Mouse (Mus musculus): ENCODE results near the gene Cacng8. TPM values are rescaled to one million over a fixed set of nuclear protein-coding genes. Genes with fewer than 3 reads are reported as not detected.

Cacng8 gene
- polyA plus RNA-seq, 1 experiment from 2014 or later: 7.0 TPM

GRCm38 (mm10) chr7:3360678-3361077 is 29.8 kb upstream of the Cacng8 start:
- Histone ChIP-seq H3K4me2 (ENCODE audit: low read depth, severe bottlenecking) (no peak overlapping the region), H3K9ac (ENCODE audit: low read length) (no peak overlapping the region), H3K4me3 (ENCODE audit: low read depth, low read length) (no peak overlapping the region), H3K27ac (replicated peaks; ENCODE audit: low read depth, low read length) (no peak overlapping the region), H3K36me3 (ENCODE audit: control insufficient read depth, insufficient read depth, low read length) (peaks cover 3% of the 10 kb centered on the region), H3K4me1 (ENCODE audit: control insufficient read depth, insufficient read depth, low read length) (no peaks in the 10 kb centered on the region), H3K27me3 (ENCODE audit: control insufficient read depth, insufficient read depth, low read length) (peaks cover 4% of the 10 kb centered on the region; the same call in 1 of the 2 replicates), H3K9me3 (ENCODE audit: control insufficient read depth, low read length) (no peaks in the 10 kb centered on the region)
- DNase-seq (ENCODE audit: low spot score) (no peak), ATAC-seq (ENCODE audit: insufficient number of reproducible peaks, low FRiP score, low TSS enrichment, low read depth) (no peak)
- 96% methylated on average over 1 of the region's 1 CpGs for WGBS

- no peak overlapping the region for H3K4me3 ChIP-seq (ENCODE audit: low read depth, low read length)
- no peaks in the 10 kb centered on the region for H3K9me3 ChIP-seq (ENCODE audit: control insufficient read depth, low read length)
- no peak overlapping the region for H3K4me2 ChIP-seq (ENCODE audit: low read depth, severe bottlenecking)
- WGBS: 28% methylated on average over 11 of the region's 11 CpGs
- H3K36me3 ChIP-seq (ENCODE audit: control insufficient read depth, insufficient read depth, low read length): peaks cover 4% of the 10 kb centered on the region; the same call in 1 of the 2 replicates
- ATAC-seq (ENCODE audit: insufficient number of reproducible peaks, low FRiP score, low TSS enrichment, low read depth) (no peak), DNase-seq (ENCODE audit: low spot score) (no peak)
- no peak overlapping the region for H3K27ac ChIP-seq (replicated peaks; ENCODE audit: low read depth, low read length)
- peaks cover 19% of the 10 kb centered on the region for H3K27me3 ChIP-seq (ENCODE audit: control insufficient read depth, insufficient read depth, low read length)
- no peaks in the 10 kb centered on the region for H3K4me1 ChIP-seq (ENCODE audit: control insufficient read depth, insufficient read depth, low read length)
- H3K9ac ChIP-seq (ENCODE audit: low read length): no peak overlapping the region
Observed at GRCm38 (mm10) chr7:3365547-3366279, 24.8 kb upstream of the Cacng8 start.

- DNase-seq (ENCODE audit: low spot score) (no peak), ATAC-seq (ENCODE audit: insufficient number of reproducible peaks, low FRiP score, low TSS enrichment, low read depth) (no peak)
- Histone ChIP-seq H3K4me1 (ENCODE audit: control insufficient read depth, insufficient read depth, low read length) (no peaks in the 10 kb centered on the region), H3K9me3 (ENCODE audit: control insufficient read depth, low read length) (no peaks in the 10 kb centered on the region), H3K27me3 (ENCODE audit: control insufficient read depth, insufficient read depth, low read length) (peaks cover 19% of the 10 kb centered on the region), H3K27ac (replicated peaks; ENCODE audit: low read depth, low read length) (no peak overlapping the region), H3K9ac (ENCODE audit: low read length) (no peak overlapping the region), H3K36me3 (ENCODE audit: control insufficient read depth, insufficient read depth, low read length) (peaks cover 2% of the 10 kb centered on the region; the same call in 1 of the 2 replicates), H3K4me2 (ENCODE audit: low read depth, severe bottlenecking) (no peak overlapping the region; the same call in 1 of the 2 replicates), H3K4me3 (ENCODE audit: low read depth, low read length) (no peak overlapping the region)
- WGBS: 9% methylated on average over 41 of the region's 42 CpGs
Observed at GRCm38 (mm10) chr7:3366705-3367516, 23.6 kb upstream of the Cacng8 start.

- no peak overlapping the region for H3K4me3 ChIP-seq (ENCODE audit: low read depth, low read length)
Observed at GRCm38 (mm10) chr7:3367569-3367968, 22.9 kb upstream of the Cacng8 start.

GRCm38 (mm10) chr7:3368311-3368710 is 22.2 kb upstream of the Cacng8 start:
- no peak overlapping the region for H3K9ac ChIP-seq (ENCODE audit: low read length)
- 19% methylated on average over 12 of the region's 12 CpGs for WGBS
- DNase-seq (ENCODE audit: low spot score) (no peak), ATAC-seq (ENCODE audit: insufficient number of reproducible peaks, low FRiP score, low TSS enrichment, low read depth) (0 out of 2 replicates have a peak, but pooled peaks have one; percentile 5)
- H3K4me2 ChIP-seq (ENCODE audit: low read depth, severe bottlenecking): no peak overlapping the region
- 0 out of 2 replicates have a peak, but pooled peaks cover 2% of the 10 kb centered on the region for H3K36me3 ChIP-seq (ENCODE audit: control insufficient read depth, insufficient read depth, low read length)
- peaks cover 19% of the 10 kb centered on the region for H3K27me3 ChIP-seq (ENCODE audit: control insufficient read depth, insufficient read depth, low read length)
- no peak overlapping the region for H3K27ac ChIP-seq (replicated peaks; ENCODE audit: low read depth, low read length)
- no peaks in the 10 kb centered on the region for H3K4me1 ChIP-seq (ENCODE audit: control insufficient read depth, insufficient read depth, low read length)
- no peak overlapping the region for H3K4me3 ChIP-seq (ENCODE audit: low read depth, low read length)
- no peaks in the 10 kb centered on the region for H3K9me3 ChIP-seq (ENCODE audit: control insufficient read depth, low read length)

More at GRCm38 (mm10) chr7:3367569-3367968, 22.9 kb upstream of the Cacng8 start:
- H3K4me2 ChIP-seq (ENCODE audit: low read depth, severe bottlenecking): peak overlapping the region; percentile 3
- H3K9ac ChIP-seq (ENCODE audit: low read length): no peak overlapping the region
- peaks cover 19% of the 10 kb centered on the region for H3K27me3 ChIP-seq (ENCODE audit: control insufficient read depth, insufficient read depth, low read length)
- H3K9me3 ChIP-seq (ENCODE audit: control insufficient read depth, low read length): no peaks in the 10 kb centered on the region
- no peak overlapping the region for H3K27ac ChIP-seq (replicated peaks; ENCODE audit: low read depth, low read length)
- DNase-seq (ENCODE audit: low spot score) (no peak), ATAC-seq (ENCODE audit: insufficient number of reproducible peaks, low FRiP score, low TSS enrichment, low read depth) (no peak)
- WGBS: 7% methylated on average over 11 of the region's 11 CpGs
- no peaks in the 10 kb centered on the region for H3K4me1 ChIP-seq (ENCODE audit: control insufficient read depth, insufficient read depth, low read length)
- 0 out of 2 replicates have a peak, but pooled peaks cover 2% of the 10 kb centered on the region for H3K36me3 ChIP-seq (ENCODE audit: control insufficient read depth, insufficient read depth, low read length)

- ATAC-seq (ENCODE audit: insufficient number of reproducible peaks, low FRiP score, low TSS enrichment, low read depth): no peak
- Histone ChIP-seq H3K9ac (ENCODE audit: low read length) (no peak overlapping the region), H3K36me3 (ENCODE audit: control insufficient read depth, insufficient read depth, low read length) (0 out of 2 replicates have a peak, but pooled peaks cover 2% of the 10 kb centered on the region), H3K4me1 (ENCODE audit: control insufficient read depth, insufficient read depth, low read length) (no peaks in the 10 kb centered on the region), H3K4me3 (ENCODE audit: low read depth, low read length) (no peak overlapping the region), H3K27me3 (ENCODE audit: control insufficient read depth, insufficient read depth, low read length) (peaks cover 19% of the 10 kb centered on the region), H3K4me2 (ENCODE audit: low read depth, severe bottlenecking) (no peak overlapping the region), H3K9me3 (ENCODE audit: control insufficient read depth, low read length) (no peaks in the 10 kb centered on the region), H3K27ac (replicated peaks; ENCODE audit: low read depth, low read length) (no peak overlapping the region)
- DNase-seq (ENCODE audit: low spot score): no peak
- WGBS: 80% methylated on average over 6 of the region's 6 CpGs
Observed at GRCm38 (mm10) chr7:3369189-3369588, 21.3 kb upstream of the Cacng8 start.

- Histone ChIP-seq H3K4me2 (ENCODE audit: low read depth, severe bottlenecking) (no peak overlapping the region), H3K36me3 (ENCODE audit: control insufficient read depth, insufficient read depth, low read length) (0 out of 2 replicates have a peak, but pooled peaks cover 2% of the 10 kb centered on the region), H3K27ac (replicated peaks; ENCODE audit: low read depth, low read length) (no peak overlapping the region), H3K9me3 (ENCODE audit: control insufficient read depth, low read length) (no peaks in the 10 kb centered on the region), H3K27me3 (ENCODE audit: control insufficient read depth, insufficient read depth, low read length) (peaks cover 18% of the 10 kb centered on the region), H3K4me1 (ENCODE audit: control insufficient read depth, insufficient read depth, low read length) (no peaks in the 10 kb centered on the region), H3K9ac (ENCODE audit: low read length) (no peak overlapping the region), H3K4me3 (ENCODE audit: low read depth, low read length) (no peak overlapping the region)
- ATAC-seq (ENCODE audit: insufficient number of reproducible peaks, low FRiP score, low TSS enrichment, low read depth): no peak
- no peak for DNase-seq (ENCODE audit: low spot score)
- WGBS: 57% methylated on average over 4 of the region's 4 CpGs
Observed at GRCm38 (mm10) chr7:3370407-3370806, 20.1 kb upstream of the Cacng8 start.

GRCm38 (mm10) chr7:3372376-3372775 is 18.1 kb upstream of the Cacng8 start:
- no peak overlapping the region for H3K27ac ChIP-seq (replicated peaks; ENCODE audit: low read depth, low read length)
- H3K9ac ChIP-seq (ENCODE audit: low read length): no peak overlapping the region
- no peaks in the 10 kb centered on the region for H3K4me1 ChIP-seq (ENCODE audit: control insufficient read depth, insufficient read depth, low read length)
- H3K27me3 ChIP-seq (ENCODE audit: control insufficient read depth, insufficient read depth, low read length): no peaks in the 10 kb centered on the region
- H3K4me3 ChIP-seq (ENCODE audit: low read depth, low read length): no peak overlapping the region
- no peaks in the 10 kb centered on the region for H3K36me3 ChIP-seq (ENCODE audit: control insufficient read depth, insufficient read depth, low read length)
- no peak overlapping the region for H3K4me2 ChIP-seq (ENCODE audit: low read depth, severe bottlenecking)
- 71% methylated on average over 2 of the region's 2 CpGs for WGBS
- ATAC-seq (ENCODE audit: insufficient number of reproducible peaks, low FRiP score, low TSS enrichment, low read depth): no peak
- no peak for DNase-seq (ENCODE audit: low spot score)
- H3K9me3 ChIP-seq (ENCODE audit: control insufficient read depth, low read length): no peaks in the 10 kb centered on the region

All from limb, embryonic 11.5 days (tissue).